ENCODE assay signal across 21 mouse cellular contexts in the genomic region with DNA sequence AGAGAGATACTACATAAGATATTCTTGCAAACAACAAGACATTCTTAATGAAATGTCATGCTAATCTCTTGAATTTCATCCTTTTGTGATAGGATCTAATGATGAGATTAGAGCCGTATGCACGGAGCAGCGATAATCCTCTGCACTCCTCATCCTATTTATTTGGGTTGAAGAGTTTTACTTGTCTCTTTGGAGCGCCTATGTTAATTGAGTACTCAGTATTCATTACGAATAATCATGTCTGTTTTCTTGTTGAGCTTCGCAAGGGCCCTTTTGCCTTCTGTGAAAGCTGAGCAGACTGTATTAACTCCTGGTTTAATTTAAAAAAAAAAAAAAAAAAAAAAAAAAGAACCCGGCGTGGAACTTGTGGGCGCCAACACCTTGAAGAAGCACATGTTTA.
DNase-seq lines count a peak whose midpoint lies in the region; ATAC-seq and TF ChIP-seq lines count a peak whose summit lies in the region.
"Had no signal": no experiment of that assay in that cellular context is flagged by ENCODE, and none has a peak within 500 bp of the region (broad histone marks: within the 10 kb centered on the region; RNA-seq: fewer than 3 reads in every experiment).

No protein-coding gene starts in this region.

- dilution Hi-C loops in CH12.LX (cut with MboI; ENCODE audit: extremely low pct_ligation_motif_present, extremely low pct_unique_long_range_greater_than_20kb, low sequenced_read_pairs), result no loop called here

- no peaks in the 10 kb centered on the region for H3K27me3 ChIP-seq in CH12.LX (replicated peaks)
- peaks cover 3% of the 10 kb centered on the region; the same call in 1 of the 2 replicates for H3K27me3 ChIP-seq in forebrain, embryonic 12.5 days
- H3K27me3 ChIP-seq in hindbrain, embryonic 13.5 days, result no peaks in the 10 kb centered on the region
- H3K27me3 ChIP-seq in midbrain, embryonic 14.5 days (ENCODE audit: control insufficient read depth, insufficient read depth, low read length), result no peaks in the 10 kb centered on the region
- H3K27me3 ChIP-seq in cerebellum, adult 2 months (ENCODE audit: control insufficient read depth, insufficient read depth, low read length), result no peaks in the 10 kb centered on the region; the same call in 1 of the 2 replicates
- H3K27me3 ChIP-seq: Patski had no signal

- H3K27ac ChIP-seq in CH12.LX (ENCODE audit: insufficient read depth, low read depth), result no peak overlapping the region
- no peak overlapping the region for H3K27ac ChIP-seq in forebrain, embryonic 12.5 days
- no peak overlapping the region for H3K27ac ChIP-seq in hindbrain, embryonic 13.5 days
- H3K27ac ChIP-seq in midbrain, embryonic 14.5 days (replicated peaks; ENCODE audit: low read depth, low read length), result no peak overlapping the region
- no peak overlapping the region for H3K27ac ChIP-seq in cerebellum, adult 2 months (ENCODE audit: insufficient read depth, low read length)
- H3K27ac ChIP-seq: heart, embryonic 10.5 days; left cerebral cortex, adult 2 months had no signal

- H3K4me2 ChIP-seq in CH12.LX (ENCODE audit: insufficient read depth, low read depth, poor library complexity, severe bottlenecking), result no peak overlapping the region
- peak overlapping the region; percentile 11; the same call in 1 of the 2 replicates for H3K4me2 ChIP-seq in forebrain, embryonic 12.5 days
- no peak overlapping the region for H3K4me2 ChIP-seq in hindbrain, embryonic 13.5 days
- H3K4me2 ChIP-seq in midbrain, embryonic 14.5 days (ENCODE audit: low read length), result no peak overlapping the region

- WGBS in forebrain, embryonic 12.5 days, result 13% methylated on average over 9 of the region's 9 CpGs
- WGBS in hindbrain, embryonic 13.5 days, result 41% methylated on average over 9 of the region's 9 CpGs
- 18% methylated on average over 9 of the region's 9 CpGs for WGBS in midbrain, embryonic 14.5 days
- WGBS in cerebellum, adult 2 months, result 65% methylated on average over 9 of the region's 9 CpGs

- TF ChIP-seq CTCF in CH12.LX (conservative IDR thresholded peaks at IDR 0.05 in 1 of 2, IDR thresholded peaks at IDR 0.05 in 1 of 2; ENCODE audit: low read depth in 2 of 2, low read length in 2 of 2), result no peak
- no peak for TF ChIP-seq CTCF in cerebellum, adult 2 months (IDR thresholded peaks at IDR 0.05; ENCODE audit: borderline replicate concordance, insufficient read depth, low read depth, low read length)

- no peak for TF ChIP-seq EP300 in CH12.LX (IDR thresholded peaks at IDR 0.05; ENCODE audit: low read length)

- no peak for DNase-seq in CH12.LX (ENCODE audit: extremely low read depth)
- DNase-seq in midbrain, embryonic 14.5 days, result no peak
- DNase-seq in cerebellum, adult 2 months, result no peak
- DNase-seq in embryo, embryonic 9.5 days (ENCODE audit: extremely low spot score), result no peak
- DNase-seq: adrenal gland, postnatal 10 days; cerebellum, postnatal 10 days; heart, postnatal 14 days; kidney, postnatal 10 days; left cerebral cortex, postnatal 4 days; liver; lung, postnatal 10 days; right cerebral cortex, postnatal 4 days; thymus, postnatal 25 days had no signal

- H3K36me3 ChIP-seq in CH12.LX (replicated peaks in 1 of 2; ENCODE audit: control insufficient read depth in 1 of 2, insufficient read depth in 1 of 2, low read length in 1 of 2), result no peaks in the 10 kb centered on the region
- no peaks in the 10 kb centered on the region for H3K36me3 ChIP-seq in forebrain, embryonic 12.5 days (replicated peaks)
- no peaks in the 10 kb centered on the region for H3K36me3 ChIP-seq in hindbrain, embryonic 13.5 days
- H3K36me3 ChIP-seq in midbrain, embryonic 14.5 days (ENCODE audit: control insufficient read depth, insufficient read depth, low read length), result no peaks in the 10 kb centered on the region
- H3K36me3 ChIP-seq: heart, embryonic 10.5 days had no signal

- peak; percentile 67 for ATAC-seq in forebrain, embryonic 12.5 days (ENCODE audit: low FRiP score)
- peak; percentile 21; the same call in 1 of the 2 replicates for ATAC-seq in hindbrain, embryonic 13.5 days (ENCODE audit: low FRiP score)
- ATAC-seq in midbrain, embryonic 14.5 days (ENCODE audit: low FRiP score, low TSS enrichment), result peak; percentile 53; the same call in 1 of the 2 replicates
- no peak for ATAC-seq in granulocyte monocyte progenitor cell, adult 5-6 weeks (replicated peaks; ENCODE audit: poor library complexity, severe bottlenecking)
- ATAC-seq: inflammation-experienced regulatory T-cells, adult 6 months; Patski had no signal

- in situ Hi-C loops in CH12.LX (cut with MboI; ENCODE audit: low pct_ligation_motif_present, low pct_unique_long_range_greater_than_20kb, low sequenced_read_pairs), result no loop called here

- peaks cover 2 to 3% of the 10 kb centered on the region in 2 experiments; a peak in 2 of 4 replicates for H3K4me1 ChIP-seq in CH12.LX (ENCODE audit: control insufficient read depth in 1 of 2, insufficient read depth in 2 of 2)
- H3K4me1 ChIP-seq in forebrain, embryonic 12.5 days, result peaks cover 9% of the 10 kb centered on the region; the same call in 1 of the 2 replicates
- peaks cover 14% of the 10 kb centered on the region; the same call in 1 of the 2 replicates for H3K4me1 ChIP-seq in hindbrain, embryonic 13.5 days (replicated peaks)
- H3K4me1 ChIP-seq in midbrain, embryonic 14.5 days (ENCODE audit: control insufficient read depth, insufficient read depth, low read length), result no peaks in the 10 kb centered on the region; the same call in 1 of the 2 replicates
- H3K4me1 ChIP-seq in cerebellum, adult 2 months (ENCODE audit: control insufficient read depth, insufficient read depth, low read length), result no peaks in the 10 kb centered on the region
- H3K4me1 ChIP-seq: heart, embryonic 10.5 days had no signal

- H3K9ac ChIP-seq in CH12.LX (ENCODE audit: insufficient read depth, low read depth), result no peak overlapping the region
- no peak overlapping the region for H3K9ac ChIP-seq in forebrain, embryonic 12.5 days
- H3K9ac ChIP-seq in hindbrain, embryonic 13.5 days, result no peak overlapping the region
- no peak overlapping the region for H3K9ac ChIP-seq in midbrain, embryonic 14.5 days (replicated peaks; ENCODE audit: low read length)

- no peak for TF ChIP-seq POLR2A in CH12.LX (IDR thresholded peaks at IDR 0.05; ENCODE audit: low read depth, low read length)
- no peak for TF ChIP-seq POLR2A in cerebellum, adult 2 months (IDR thresholded peaks at IDR 0.05; ENCODE audit: borderline replicate concordance, insufficient read depth, low read length)

- H3K79me2 ChIP-seq in CH12.LX (replicated peaks; ENCODE audit: control insufficient read depth, extremely low read depth, insufficient read depth, poor library complexity, severe bottlenecking), result no peaks in the 10 kb centered on the region

- no peak for TF ChIP-seq RAD21 in CH12.LX (IDR thresholded peaks at IDR 0.05; ENCODE audit: low read depth, low read length)

- no peak overlapping the region for H3K4me3 ChIP-seq in CH12.LX (replicated peaks in 1 of 3; ENCODE audit: low read depth in 2 of 3, low read length in 2 of 3, poor library complexity in 1 of 3)
- H3K4me3 ChIP-seq in forebrain, embryonic 12.5 days (replicated peaks), result no peak overlapping the region
- no peak overlapping the region for H3K4me3 ChIP-seq in hindbrain, embryonic 13.5 days
- H3K4me3 ChIP-seq in midbrain, embryonic 14.5 days (replicated peaks; ENCODE audit: low read depth, low read length), result no peak overlapping the region
- no peak overlapping the region for H3K4me3 ChIP-seq in cerebellum, adult 2 months (replicated peaks; ENCODE audit: insufficient read depth, low read depth, low read length)
- H3K4me3 ChIP-seq: heart, embryonic 10.5 days; left cerebral cortex, adult 2 months; myocyte had no signal

- H3K9me3 ChIP-seq in CH12.LX (replicated peaks; ENCODE audit: low read length), result peaks cover 1% of the 10 kb centered on the region
- H3K9me3 ChIP-seq in forebrain, embryonic 12.5 days, result 0 out of 2 replicates have a peak, but pooled peaks cover 3% of the 10 kb centered on the region
- no peaks in the 10 kb centered on the region for H3K9me3 ChIP-seq in hindbrain, embryonic 13.5 days
- no peaks in the 10 kb centered on the region for H3K9me3 ChIP-seq in midbrain, embryonic 14.5 days (ENCODE audit: control insufficient read depth, low read length)

TF ChIP-seq in CH12.LX, 34 proteins besides CTCF, POLR2A, EP300 and RAD21:
- TF ChIP-seq JUN (IDR thresholded peaks at IDR 0.05; ENCODE audit: insufficient read depth, low read depth, low read length) (no peak), GABPA (IDR thresholded peaks at IDR 0.05; ENCODE audit: insufficient replicate concordance, low read depth, low read length) (no peak), ZC3H11A (IDR thresholded peaks at IDR 0.05; ENCODE audit: low read depth, low read length) (no peak), CHD1 (IDR thresholded peaks at IDR 0.05; ENCODE audit: low read depth, low read length) (no peak), ZNF384 (IDR thresholded peaks at IDR 0.05; ENCODE audit: low read depth, low read length) (peak; percentile 35; the same call in 1 of the 2 replicates), ZMIZ1 (IDR thresholded peaks at IDR 0.05; ENCODE audit: low read depth, low read length) (no peak)
